Mouse (Mus musculus): ENCODE data around the gene Nmt1. TPM values are rescaled to one million over a fixed set of nuclear protein-coding genes. Genes with fewer than 3 reads are reported as not detected.
A peak's percentile ranks its signal among the peaks of the same experiment; 100 is the strongest.

Gene Nmt1
- 49.4 and 53.4 TPM in 2 replicates for polyA plus RNA-seq (2014; fragmentation: Nextera tagmentation; extraction: Ambion mirVana)

DNA sequence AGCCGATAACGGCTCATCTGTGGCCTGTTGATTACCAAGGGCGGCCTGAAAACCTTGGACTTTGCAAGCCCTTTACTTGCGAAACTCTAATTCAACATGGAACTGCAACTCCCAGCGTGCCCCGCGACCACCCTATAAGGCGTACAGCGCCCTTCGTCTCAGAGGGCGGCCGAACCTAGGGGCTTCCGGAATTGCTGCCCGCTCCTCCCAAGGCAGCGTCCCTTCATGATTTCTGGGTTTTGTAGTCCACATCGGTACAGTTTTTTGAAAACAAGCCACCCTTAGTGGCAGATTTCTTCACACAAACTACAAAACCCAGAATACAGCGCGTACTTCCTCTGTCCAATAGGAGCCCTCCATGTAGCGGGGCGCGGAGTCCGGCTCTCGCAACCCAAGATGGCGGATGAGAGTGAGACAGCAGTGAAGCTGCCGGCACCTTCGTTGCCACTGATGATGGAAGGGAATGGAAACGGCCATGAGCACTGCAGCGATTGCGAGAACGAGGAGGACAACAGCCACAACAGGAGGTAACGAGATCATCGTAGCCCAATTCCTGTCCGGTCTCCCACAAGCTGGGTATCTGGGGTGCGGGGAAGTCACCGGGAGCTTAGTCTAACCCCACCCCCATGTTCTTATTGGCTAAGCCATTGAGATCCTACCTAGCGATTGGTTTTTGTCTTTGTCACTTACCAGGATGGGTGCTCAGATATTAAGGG is at the start of gene Nmt1, which contains the start of gene Dcakd:
Gene Nmt1, plus strand, starts transcription at position 15 of the 716 bp plus-strand sequence.
Gene Dcakd, minus strand, starts transcription at position 158 of the 716 bp plus-strand sequence.
- peak; percentile 95 for ATAC-seq (replicated peaks; ENCODE audit: insufficient number of reproducible peaks, low FRiP score, low TSS enrichment)
- Histone ChIP-seq H3K4me1 (ENCODE audit: control insufficient read depth, insufficient read depth, low read length) (peaks cover 21% of the 10 kb centered on the region), H3K4me2 (peak within 1 kb of the TSS; percentile 81), H3K4me3 (ENCODE audit: low read depth, low read length) (peak within 1 kb of the TSS; percentile 85), H3K27ac (ENCODE audit: low read depth, low read length) (peak within 1 kb of the TSS; percentile 79), H3K9ac (ENCODE audit: low read depth, low read length) (peak within 1 kb of the TSS; percentile 83), H3K27me3 (ENCODE audit: control insufficient read depth, insufficient read depth, low read length) (no peaks in the 10 kb centered on the region), H3K36me3 (ENCODE audit: control insufficient read depth, insufficient read depth, low read length) (no peaks in the 10 kb centered on the region), H3K9me3 (replicated peaks; ENCODE audit: control insufficient read depth, low read length) (no peaks in the 10 kb centered on the region)
- under 1% methylated on average over 36 of the region's 36 CpGs for WGBS (ENCODE audit: insufficient replicate concordance)

DNA sequence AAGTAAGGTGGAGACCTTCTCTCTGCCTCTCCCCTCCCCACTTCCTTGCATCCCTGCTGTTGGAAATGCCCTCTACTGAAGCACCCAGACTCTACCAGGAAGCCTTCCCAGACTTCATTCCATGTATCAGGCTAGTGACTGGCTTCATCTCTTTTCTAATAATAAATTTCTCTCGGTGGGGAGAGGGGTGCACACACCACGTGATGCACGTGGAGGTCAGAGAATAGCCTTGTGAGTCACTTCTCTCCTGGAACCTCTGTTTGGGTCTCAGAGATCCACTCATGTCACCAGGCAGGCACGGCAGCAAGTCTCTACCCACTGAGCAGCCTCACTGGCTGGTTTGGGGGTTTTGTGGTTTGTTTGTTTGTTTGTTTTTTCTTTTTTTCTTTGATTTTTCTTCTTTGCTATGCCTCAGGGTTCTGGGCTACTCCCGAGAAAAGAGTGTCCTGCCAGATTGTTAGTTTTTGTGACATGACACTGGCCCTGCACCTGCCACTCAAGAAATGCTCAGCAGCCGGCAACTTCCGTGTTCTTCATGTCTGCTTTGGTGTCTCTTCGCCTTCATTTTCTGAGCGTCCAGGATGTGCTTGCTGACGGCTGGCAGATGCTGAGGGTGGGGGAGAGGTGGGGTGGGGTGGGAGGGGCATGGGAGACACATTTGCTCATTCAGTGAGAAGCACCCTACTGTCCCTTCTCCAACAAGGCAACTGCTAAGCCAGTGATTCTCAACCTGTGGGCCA is 46.7 kb upstream of the Nmt1 start:
- no peak for ATAC-seq (replicated peaks; ENCODE audit: insufficient number of reproducible peaks, low FRiP score, low TSS enrichment)
- Histone ChIP-seq H3K9ac (ENCODE audit: low read depth, low read length) (no peak overlapping the region), H3K4me2 (no peak overlapping the region), H3K36me3 (ENCODE audit: control insufficient read depth, insufficient read depth, low read length) (no peaks in the 10 kb centered on the region), H3K27me3 (ENCODE audit: control insufficient read depth, insufficient read depth, low read length) (peaks cover 4% of the 10 kb centered on the region; the same call in 1 of the 2 replicates), H3K9me3 (replicated peaks; ENCODE audit: control insufficient read depth, low read length) (no peaks in the 10 kb centered on the region), H3K4me1 (ENCODE audit: control insufficient read depth, insufficient read depth, low read length) (peaks cover 4% of the 10 kb centered on the region; the same call in 1 of the 2 replicates), H3K4me3 (ENCODE audit: low read depth, low read length) (no peak overlapping the region), H3K27ac (ENCODE audit: low read depth, low read length) (no peak overlapping the region)
- 48% methylated on average over 10 of the region's 10 CpGs for WGBS (ENCODE audit: insufficient replicate concordance)

DNA sequence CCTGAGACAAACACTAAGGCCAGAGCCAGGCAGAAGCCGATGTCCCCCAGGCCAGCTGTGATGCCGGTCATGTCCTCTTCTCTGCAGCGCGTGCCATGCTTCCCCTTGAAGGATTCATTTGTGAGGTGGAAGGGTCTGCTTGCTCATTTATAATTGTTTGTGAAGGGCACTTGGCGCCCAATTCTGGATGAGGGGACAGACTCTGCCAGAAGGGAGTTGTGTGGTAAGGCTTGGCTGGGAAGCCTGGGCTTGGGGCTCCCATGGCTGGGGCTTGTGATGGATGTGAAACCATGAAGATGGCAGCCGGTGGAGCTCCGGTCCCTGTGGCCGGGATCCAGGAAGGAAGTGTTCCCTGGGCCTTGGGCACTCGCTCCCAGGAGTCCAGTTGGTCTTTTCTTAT is 43.9 kb upstream of the Nmt1 start:
- H3K27me3 ChIP-seq (ENCODE audit: control insufficient read depth, insufficient read depth, low read length) = peaks cover 16% of the 10 kb centered on the region
- no peaks in the 10 kb centered on the region for H3K9me3 ChIP-seq (replicated peaks; ENCODE audit: control insufficient read depth, low read length)
- H3K27ac ChIP-seq (ENCODE audit: low read depth, low read length) = no peak overlapping the region
- WGBS (ENCODE audit: insufficient replicate concordance) = 80% methylated on average over 9 of the region's 9 CpGs
- no peak overlapping the region for H3K9ac ChIP-seq (ENCODE audit: low read depth, low read length)
- H3K36me3 ChIP-seq (ENCODE audit: control insufficient read depth, insufficient read depth, low read length) = no peaks in the 10 kb centered on the region
- ATAC-seq (replicated peaks; ENCODE audit: insufficient number of reproducible peaks, low FRiP score, low TSS enrichment) = no peak
- no peak overlapping the region for H3K4me2 ChIP-seq
- H3K4me3 ChIP-seq (ENCODE audit: low read depth, low read length) = no peak overlapping the region
- no peaks in the 10 kb centered on the region for H3K4me1 ChIP-seq (ENCODE audit: control insufficient read depth, insufficient read depth, low read length)

DNA sequence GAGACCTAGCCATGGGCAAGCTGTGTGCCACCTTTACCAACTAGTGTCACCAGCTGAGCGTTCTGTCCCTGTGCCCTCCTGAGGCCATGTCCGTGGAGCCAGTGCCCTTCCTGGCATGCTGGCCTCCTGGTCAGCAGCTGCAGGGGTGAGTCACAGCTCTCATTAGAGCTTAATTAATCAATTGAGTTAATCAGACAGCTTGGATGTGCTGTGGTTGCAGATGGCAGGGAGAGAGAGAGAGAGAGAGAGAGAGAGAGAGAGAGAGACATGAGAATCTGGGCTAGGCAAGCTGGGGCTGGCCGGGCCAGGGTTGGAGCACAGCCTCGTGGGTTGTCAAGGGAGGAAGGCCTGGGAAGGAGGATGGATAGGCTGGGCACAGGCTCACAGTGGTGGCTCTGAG is 43.4 kb upstream of the Nmt1 start:
- H3K36me3 ChIP-seq (ENCODE audit: control insufficient read depth, insufficient read depth, low read length) = no peaks in the 10 kb centered on the region
- H3K4me1 ChIP-seq (ENCODE audit: control insufficient read depth, insufficient read depth, low read length) = no peaks in the 10 kb centered on the region
- WGBS (ENCODE audit: insufficient replicate concordance) = 59% methylated on average over 4 of the region's 4 CpGs
- peaks cover 21% of the 10 kb centered on the region for H3K27me3 ChIP-seq (ENCODE audit: control insufficient read depth, insufficient read depth, low read length)
- no peak overlapping the region for H3K27ac ChIP-seq (ENCODE audit: low read depth, low read length)
- ATAC-seq (replicated peaks; ENCODE audit: insufficient number of reproducible peaks, low FRiP score, low TSS enrichment) = no peak
- no peak overlapping the region for H3K4me2 ChIP-seq
- no peaks in the 10 kb centered on the region for H3K9me3 ChIP-seq (replicated peaks; ENCODE audit: control insufficient read depth, low read length)
- no peak overlapping the region for H3K9ac ChIP-seq (ENCODE audit: low read depth, low read length)
- H3K4me3 ChIP-seq (ENCODE audit: low read depth, low read length) = no peak overlapping the region

DNA sequence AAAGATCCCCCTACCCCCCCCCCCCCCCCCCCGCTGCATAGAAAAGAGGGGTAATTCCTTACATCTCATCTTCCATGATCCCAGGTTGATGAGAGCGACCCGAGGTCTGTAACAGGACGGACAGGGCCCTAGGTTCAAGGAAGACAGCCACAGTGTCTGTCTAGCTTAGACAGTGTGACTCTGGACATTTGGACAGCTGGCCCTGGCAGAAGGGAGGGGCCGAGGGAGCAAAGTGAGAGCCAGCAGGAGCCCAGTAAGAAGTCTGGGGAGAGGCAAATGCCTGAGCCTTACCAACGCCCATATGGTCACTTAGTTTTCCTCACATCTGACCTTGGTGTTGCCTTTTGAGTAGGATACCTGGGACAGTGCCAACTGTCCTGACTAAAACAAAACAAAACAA is 42.8 kb upstream of the Nmt1 start:
- ATAC-seq (replicated peaks; ENCODE audit: insufficient number of reproducible peaks, low FRiP score, low TSS enrichment) = no peak
- Histone ChIP-seq H3K36me3 (ENCODE audit: control insufficient read depth, insufficient read depth, low read length) (no peaks in the 10 kb centered on the region), H3K4me1 (ENCODE audit: control insufficient read depth, insufficient read depth, low read length) (no peaks in the 10 kb centered on the region; the same call in 1 of the 2 replicates), H3K27me3 (ENCODE audit: control insufficient read depth, insufficient read depth, low read length) (peaks cover 27% of the 10 kb centered on the region), H3K4me2 (no peak overlapping the region), H3K9ac (ENCODE audit: low read depth, low read length) (no peak overlapping the region), H3K4me3 (ENCODE audit: low read depth, low read length) (no peak overlapping the region), H3K27ac (ENCODE audit: low read depth, low read length) (no peak overlapping the region), H3K9me3 (replicated peaks; ENCODE audit: control insufficient read depth, low read length) (no peaks in the 10 kb centered on the region)
- 48% methylated on average over 6 of the region's 6 CpGs for WGBS (ENCODE audit: insufficient replicate concordance)

DNA sequence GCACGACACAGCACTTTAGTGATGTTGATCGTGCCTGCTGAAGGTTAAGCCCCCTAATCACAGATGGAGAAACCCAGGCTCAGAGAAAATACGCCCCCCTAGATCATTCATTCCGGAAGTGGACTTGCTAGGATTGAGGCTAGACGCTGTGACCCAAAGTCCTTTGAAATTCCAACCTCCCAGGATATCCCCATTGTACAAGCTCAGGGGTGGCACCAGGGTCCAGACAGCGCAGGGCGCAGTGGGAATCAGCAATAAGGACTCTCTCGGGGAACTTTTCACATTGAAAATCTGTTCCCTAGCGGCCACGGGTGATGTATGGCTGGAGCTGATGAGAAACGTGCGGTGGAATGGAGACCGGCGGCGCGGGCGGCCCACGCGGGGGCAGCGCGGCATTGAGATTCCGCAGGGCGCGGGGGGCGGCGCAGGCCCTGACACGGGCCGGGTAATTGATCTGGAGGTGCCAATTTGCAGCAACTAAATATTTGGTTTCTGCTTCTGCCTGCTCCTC is 38.3 kb upstream of the Nmt1 start:
- H3K4me1 ChIP-seq (ENCODE audit: control insufficient read depth, insufficient read depth, low read length) = peaks cover 11% of the 10 kb centered on the region; the same call in 1 of the 2 replicates
- 10% methylated on average over 28 of the region's 28 CpGs for WGBS (ENCODE audit: insufficient replicate concordance)
- H3K27me3 ChIP-seq (ENCODE audit: control insufficient read depth, insufficient read depth, low read length) = peaks cover 45% of the 10 kb centered on the region
- ATAC-seq (replicated peaks; ENCODE audit: insufficient number of reproducible peaks, low FRiP score, low TSS enrichment) = no peak
- H3K4me2 ChIP-seq = peak overlapping the region; percentile 89
- peak overlapping the region; percentile 67 for H3K9ac ChIP-seq (ENCODE audit: low read depth, low read length)
- peak overlapping the region; percentile 49 for H3K4me3 ChIP-seq (ENCODE audit: low read depth, low read length)
- H3K27ac ChIP-seq (ENCODE audit: low read depth, low read length) = no peak overlapping the region
- H3K36me3 ChIP-seq (ENCODE audit: control insufficient read depth, insufficient read depth, low read length) = peaks cover 2% of the 10 kb centered on the region; the same call in 1 of the 2 replicates
- H3K9me3 ChIP-seq (replicated peaks; ENCODE audit: control insufficient read depth, low read length) = no peaks in the 10 kb centered on the region

DNA sequence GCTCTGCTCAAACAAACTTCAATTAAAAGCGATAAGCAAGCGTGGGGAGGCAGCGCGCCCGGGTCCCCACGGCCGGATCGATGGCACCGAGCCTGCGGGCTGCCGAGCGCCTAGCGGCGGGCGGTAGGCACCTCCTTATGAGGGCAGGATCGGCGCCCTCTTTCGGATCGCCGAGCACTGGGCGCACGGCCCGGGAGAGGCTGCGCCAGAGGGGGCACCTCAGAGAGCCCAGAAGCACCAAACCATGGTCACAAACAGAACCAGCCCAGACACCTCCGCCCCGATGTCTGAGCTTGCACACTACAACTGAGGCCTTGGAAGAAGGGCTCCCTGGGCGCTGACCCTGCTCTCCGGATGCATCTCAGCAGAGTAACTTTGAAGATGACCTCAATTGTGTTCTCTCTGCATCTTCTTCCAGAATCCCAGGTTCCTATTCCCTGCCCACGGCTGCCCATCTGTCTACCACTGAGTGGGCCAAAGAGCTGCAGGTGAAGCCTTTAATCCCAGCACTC is 37.8 kb upstream of the Nmt1 start:
- ATAC-seq (replicated peaks; ENCODE audit: insufficient number of reproducible peaks, low FRiP score, low TSS enrichment) = no peak
- H3K27ac ChIP-seq (ENCODE audit: low read depth, low read length) = no peak overlapping the region
- H3K4me2 ChIP-seq = peak overlapping the region; percentile 89
- peak overlapping the region; percentile 49 for H3K4me3 ChIP-seq (ENCODE audit: low read depth, low read length)
- H3K9ac ChIP-seq (ENCODE audit: low read depth, low read length) = peak overlapping the region; percentile 67
- WGBS (ENCODE audit: insufficient replicate concordance) = 1% methylated on average over 29 of the region's 29 CpGs
- H3K9me3 ChIP-seq (replicated peaks; ENCODE audit: control insufficient read depth, low read length) = no peaks in the 10 kb centered on the region
- H3K4me1 ChIP-seq (ENCODE audit: control insufficient read depth, insufficient read depth, low read length) = peaks cover 11% of the 10 kb centered on the region; the same call in 1 of the 2 replicates
- H3K27me3 ChIP-seq (ENCODE audit: control insufficient read depth, insufficient read depth, low read length) = peaks cover 45% of the 10 kb centered on the region
- peaks cover 7% of the 10 kb centered on the region; the same call in 1 of the 2 replicates for H3K36me3 ChIP-seq (ENCODE audit: control insufficient read depth, insufficient read depth, low read length)

DNA sequence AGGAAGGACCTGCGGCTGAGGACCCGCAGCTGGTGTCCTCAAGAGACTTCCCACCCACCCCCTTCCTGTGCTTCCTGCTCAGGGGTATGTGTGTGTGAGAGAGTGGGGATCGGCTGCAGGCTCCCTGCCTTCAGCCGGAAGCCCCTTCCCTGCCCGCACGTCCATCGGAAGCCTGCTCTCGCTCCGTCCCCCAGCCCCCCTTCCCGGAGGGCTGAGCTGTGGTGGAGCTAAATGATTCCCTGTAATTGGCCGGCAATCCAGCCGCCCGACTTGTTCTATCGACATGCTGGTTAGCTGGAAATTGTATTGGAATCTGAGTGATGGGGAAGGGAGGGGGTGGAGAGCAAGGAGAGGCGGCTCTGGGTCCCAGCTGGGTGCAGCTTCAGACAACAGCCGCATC is 36.3 kb upstream of the Nmt1 start:
- Histone ChIP-seq H3K27me3 (ENCODE audit: control insufficient read depth, insufficient read depth, low read length) (peaks cover 41% of the 10 kb centered on the region), H3K36me3 (ENCODE audit: control insufficient read depth, insufficient read depth, low read length) (peaks cover 17% of the 10 kb centered on the region), H3K4me3 (ENCODE audit: low read depth, low read length) (peak overlapping the region; percentile 13), H3K9ac (ENCODE audit: low read depth, low read length) (peak overlapping the region; percentile 50; the same call in 1 of the 2 replicates), H3K4me1 (ENCODE audit: control insufficient read depth, insufficient read depth, low read length) (peaks cover 11% of the 10 kb centered on the region; the same call in 1 of the 2 replicates), H3K9me3 (replicated peaks; ENCODE audit: control insufficient read depth, low read length) (no peaks in the 10 kb centered on the region), H3K27ac (ENCODE audit: low read depth, low read length) (no peak overlapping the region), H3K4me2 (peak overlapping the region; percentile 58)
- no peak for ATAC-seq (replicated peaks; ENCODE audit: insufficient number of reproducible peaks, low FRiP score, low TSS enrichment)
- WGBS (ENCODE audit: insufficient replicate concordance) = 1% methylated on average over 16 of the region's 16 CpGs

All from heart, embryonic 11.5 days (tissue).